Mouse (Mus musculus) lung, embryonic 14.5 days (tissue): Measurements from ENCODE around the gene Oxnad1. TPM values are rescaled to one million over a fixed set of nuclear protein-coding genes. Genes with fewer than 3 reads are reported as not detected.
"Not testable (repeated sequence)": the region's sequence is repeated elsewhere in the genome, so short reads cannot be mapped to it uniquely, and the experiment has no call there.

Experiments
- ATAC-seq: fragments of 200-750 bp; cut with Nextera tagmentation; 2 replicates; pipeline ENCODE4 v1.8.0; 2017; ENCODE audit warnings: mild to moderate bottlenecking, moderate TSS enrichment, moderate library complexity; ENCODE audit not compliant: insufficient read depth
- DNase-seq: peaks from one replicate; pipeline ENCODE4 v3.0.0-alpha.2; 2015
- H3K27ac ChIP-seq: fragments of 300-500 bp; sonication (generic); 2 replicates; pipeline ENCODE4 v1.5.1; 2014; ENCODE audit warnings: low read depth, mild to moderate bottlenecking, moderate library complexity
- H3K27me3 ChIP-seq: fragments of 300-500 bp; sonication (generic); 2 replicates; pipeline ENCODE4 v1.6.1; 2014; ENCODE audit warnings: low read length, control low read depth; ENCODE audit not compliant: insufficient read depth
- H3K36me3 ChIP-seq: fragments of 300-500 bp; sonication (generic); 2 replicates; pipeline ENCODE4 v1.6.1; 2014; ENCODE audit warnings: control low read depth; ENCODE audit not compliant: insufficient read depth
- H3K4me1 ChIP-seq: fragments of 300-500 bp; sonication (generic); 2 replicates; pipeline ENCODE4 v1.6.1; 2014; ENCODE audit warnings: antibody characterized with exemption, control low read depth; ENCODE audit not compliant: insufficient read depth
- H3K4me2 ChIP-seq: fragments of 300-500 bp; sonication (generic); 2 replicates; pipeline ENCODE4 v1.6.1; 2014; ENCODE audit warnings: mild to moderate bottlenecking
- H3K4me3 ChIP-seq: fragments of 300-500 bp; sonication (generic); 2 replicates; pipeline ENCODE4 v1.5.1; 2014; ENCODE audit warnings: low read depth, low read length
- H3K9ac ChIP-seq: fragments of 300-500 bp; sonication (generic); 2 replicates; pipeline ENCODE4 v1.6.1; 2014
- H3K9me3 ChIP-seq: fragments of 300-500 bp; sonication (generic); 2 replicates; pipeline ENCODE4 v1.6.1; 2016; ENCODE audit warnings: low read depth, low read length, control low read depth
- CTCF ChIP-seq: IDR thresholded peaks from 2 replicates; pipeline ENCODE4 v1.5.1; 2016; ENCODE audit warnings: antibody characterized with exemption, low read depth
- WGBS: fragments of 180-500 bp; shearing (Covaris S2); extraction: QIAGEN DNeasy Blood & Tissue Kit; methylation state at CpG from one replicate; pipeline ENCODE4 v1.1.7; 2014; 5-methylcytosine and 5-hydroxymethylcytosine counted together
- polyA plus RNA-seq: library from polyadenylated mRNA; unstranded; fragments of >200 nt; fragmentation: Nextera tagmentation; extraction: Ambion mirVana; gene quantifications from 2 replicates; pipeline ENCODE4 v1.2.1, GENCODE M21; 2014

Oxnad1 gene
- polyA plus RNA-seq, 1 experiment from 2014 or later: 15.9 TPM

- WGBS: 59% methylated on average over 7 of the region's 7 CpGs
- no peak for ATAC-seq
These were observed 11.3 kb upstream of the Oxnad1 start for GRCm38 (mm10) chr14:32073901-32074300.

GRCm38 (mm10) chr14:32076896-32077575 is 8.1 kb upstream of the Oxnad1 start:
- no peak overlapping the region for H3K27ac ChIP-seq
- peak; percentile 87 for DNase-seq
- H3K4me2 ChIP-seq: no peak overlapping the region
- peak; percentile 93 for TF ChIP-seq CTCF
- no peaks in the 10 kb centered on the region for H3K4me1 ChIP-seq
- H3K4me3 ChIP-seq: no peak overlapping the region
- no peak; the same call in 1 of the 2 replicates for ATAC-seq
- H3K36me3 ChIP-seq: peaks cover 13% of the 10 kb centered on the region
- H3K27me3 ChIP-seq: no peaks in the 10 kb centered on the region
- no peaks in the 10 kb centered on the region for H3K9me3 ChIP-seq
- WGBS: 46% methylated on average over 8 of the region's 8 CpGs
- H3K9ac ChIP-seq: no peak overlapping the region

More at GRCm38 (mm10) chr14:32073901-32074300, 11.3 kb upstream of the Oxnad1 start:
- H3K4me1 ChIP-seq: no peaks in the 10 kb centered on the region
- no peak overlapping the region for H3K4me2 ChIP-seq
- no peak overlapping the region for H3K27ac ChIP-seq
- no peak overlapping the region for H3K4me3 ChIP-seq
- DNase-seq: no peak
- no peak overlapping the region for H3K9ac ChIP-seq
- H3K9me3 ChIP-seq: no peaks in the 10 kb centered on the region
- no peaks in the 10 kb centered on the region for H3K36me3 ChIP-seq
- H3K27me3 ChIP-seq: no peaks in the 10 kb centered on the region
- no peak for TF ChIP-seq CTCF

- no peak overlapping the region for H3K9ac ChIP-seq
- no peak overlapping the region for H3K4me3 ChIP-seq
- no peak overlapping the region for H3K27ac ChIP-seq
- no peaks in the 10 kb centered on the region for H3K4me1 ChIP-seq
- H3K4me2 ChIP-seq: no peak overlapping the region
- H3K9me3 ChIP-seq: no peaks in the 10 kb centered on the region
- TF ChIP-seq CTCF: no peak
- WGBS: 79% methylated on average over 10 of the region's 10 CpGs
- peaks cover 25% of the 10 kb centered on the region for H3K36me3 ChIP-seq
- ATAC-seq: no peak
- H3K27me3 ChIP-seq: no peaks in the 10 kb centered on the region
- no peak for DNase-seq
These were observed 4.1 kb upstream of the Oxnad1 start for GRCm38 (mm10) chr14:32081026-32081425.

GRCm38 (mm10) chr14:32082891-32083290 is 2.3 kb upstream of the Oxnad1 start:
- H3K4me3 ChIP-seq: no peak overlapping the region
- no peak for TF ChIP-seq CTCF
- ATAC-seq: no peak
- no peak overlapping the region for H3K27ac ChIP-seq
- H3K4me2 ChIP-seq: no peak overlapping the region
- no peaks in the 10 kb centered on the region for H3K4me1 ChIP-seq
- no peaks in the 10 kb centered on the region for H3K9me3 ChIP-seq
- no peak for DNase-seq
- WGBS: 90% methylated on average over 6 of the region's 6 CpGs
- H3K27me3 ChIP-seq: no peaks in the 10 kb centered on the region
- H3K36me3 ChIP-seq: peaks cover 25% of the 10 kb centered on the region
- no peak overlapping the region for H3K9ac ChIP-seq

GRCm38 (mm10) chr14:32083466-32083865 is 1.7 kb upstream of the Oxnad1 start:
- Histone ChIP-seq H3K4me1 (no peaks in the 10 kb centered on the region), H3K4me3 (no peak overlapping the region), H3K27ac (no peak overlapping the region), H3K36me3 (peaks cover 25% of the 10 kb centered on the region), H3K27me3 (no peaks in the 10 kb centered on the region), H3K9ac (no peak overlapping the region), H3K4me2 (no peak overlapping the region), H3K9me3 (no peaks in the 10 kb centered on the region)
- ATAC-seq (no peak), DNase-seq (no peak)
- WGBS: 93% methylated on average over 2 of the region's 2 CpGs
- TF ChIP-seq CTCF: no peak

- WGBS: under 1% methylated on average over 43 of the region's 43 CpGs
- Histone ChIP-seq H3K4me3 (peak within 1 kb of the TSS; percentile 56), H3K27ac (peak within 1 kb of the TSS; percentile 83), H3K9ac (peak within 1 kb of the TSS; percentile 66), H3K4me2 (peak within 1 kb of the TSS; percentile 80), H3K4me1 (no peaks in the 10 kb centered on the region), H3K36me3 (peaks cover 23% of the 10 kb centered on the region), H3K27me3 (no peaks in the 10 kb centered on the region), H3K9me3 (no peaks in the 10 kb centered on the region)
- ATAC-seq: peak; percentile 98
- DNase-seq: peak; percentile 99
- peak; percentile 66 for TF ChIP-seq CTCF
These were observed 470 bp downstream of the Oxnad1 start, which contains the start of gene Dph3 for GRCm38 (mm10) chr14:32085486-32086201. TSS of gene Dph3 (minus strand) at chr14:32085729.

GRCm38 (mm10) chr14:32086226-32086625 is 1.1 kb downstream of the Oxnad1 start:
- Histone ChIP-seq H3K27ac (peak overlapping the region; percentile 83), H3K4me1 (no peaks in the 10 kb centered on the region), H3K4me3 (peak overlapping the region; percentile 56), H3K4me2 (peak overlapping the region; percentile 80), H3K27me3 (no peaks in the 10 kb centered on the region), H3K9me3 (no peaks in the 10 kb centered on the region), H3K36me3 (peaks cover 17% of the 10 kb centered on the region), H3K9ac (peak overlapping the region; percentile 66)
- TF ChIP-seq CTCF: no peak
- ATAC-seq (no peak), DNase-seq (peak; percentile 46)
- 11% methylated on average over 8 of the region's 8 CpGs for WGBS

GRCm38 (mm10) chr14:32087584-32088248 is 2.5 kb downstream of the Oxnad1 start:
- not testable (repeated sequence) for H3K9ac ChIP-seq, H3K4me2 ChIP-seq, H3K4me1 ChIP-seq, H3K9me3 ChIP-seq, H3K4me3 ChIP-seq, ATAC-seq, H3K27me3 ChIP-seq, DNase-seq, H3K27ac ChIP-seq, H3K36me3 ChIP-seq
- 83% methylated on average over 7 of the region's 7 CpGs for WGBS
